Mouse (Mus musculus): ENCODE data around the gene Psma7.

Psma7 gene

DNA sequence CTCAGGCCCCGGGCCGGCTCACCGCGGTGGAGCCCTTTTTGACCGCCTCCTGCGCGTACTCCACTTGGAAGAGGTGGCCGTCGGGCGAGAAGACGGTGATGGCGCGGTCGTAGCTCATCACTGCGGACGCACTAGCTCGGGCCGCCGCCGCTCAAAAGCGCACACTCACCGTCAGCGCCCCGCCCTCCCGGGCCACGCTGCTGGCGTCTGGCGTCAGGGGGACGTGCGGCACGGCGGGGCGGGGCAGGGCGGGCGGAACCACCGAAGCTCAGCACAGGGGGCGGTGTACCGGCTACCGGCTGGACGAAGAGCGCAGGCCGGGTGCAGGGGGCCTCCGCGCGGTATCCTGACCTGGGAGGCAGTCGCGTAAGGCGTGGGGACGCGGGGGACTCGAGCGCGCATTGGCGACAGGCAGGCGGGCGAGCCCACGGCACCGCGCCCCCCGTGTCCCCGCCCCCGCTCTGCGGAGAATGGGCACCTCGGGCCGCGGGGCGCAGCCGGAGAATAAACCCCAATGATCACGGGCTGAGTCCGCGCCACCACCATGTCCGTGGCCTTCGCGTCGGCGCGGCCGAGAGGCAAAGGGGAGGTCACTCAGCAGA lies at the start of gene Psma7, which contains the start of gene Ss18l1:
Psma7 (minus strand) TSS at position 178 of the 602 bp plus-strand sequence.
Ss18l1 (plus strand) TSS at position 254 of the 602 bp plus-strand sequence.
- DNase-seq (ENCODE audit: low spot score): peak; percentile 90

DNA sequence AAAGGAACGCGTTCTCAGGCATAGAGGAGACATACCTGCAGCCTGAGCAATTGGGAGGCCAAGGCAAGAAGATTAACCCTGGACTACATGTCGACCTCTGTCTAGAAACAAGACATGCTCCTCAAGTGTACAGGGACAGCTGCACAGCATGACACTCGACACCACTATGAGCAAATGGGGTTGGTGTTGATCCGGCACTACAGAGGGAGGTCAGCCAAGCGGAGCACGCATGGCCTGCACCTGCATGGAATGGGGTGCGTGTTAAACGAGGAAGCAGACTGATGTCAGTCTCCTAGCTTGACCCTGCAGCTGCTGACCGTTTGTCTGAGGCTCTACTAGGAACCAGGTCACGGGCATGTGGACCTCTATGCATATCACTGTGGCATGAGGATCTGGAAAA lies 48.1 kb upstream of the Psma7 start:
- DNase-seq (ENCODE audit: low spot score): no peak

DNA sequence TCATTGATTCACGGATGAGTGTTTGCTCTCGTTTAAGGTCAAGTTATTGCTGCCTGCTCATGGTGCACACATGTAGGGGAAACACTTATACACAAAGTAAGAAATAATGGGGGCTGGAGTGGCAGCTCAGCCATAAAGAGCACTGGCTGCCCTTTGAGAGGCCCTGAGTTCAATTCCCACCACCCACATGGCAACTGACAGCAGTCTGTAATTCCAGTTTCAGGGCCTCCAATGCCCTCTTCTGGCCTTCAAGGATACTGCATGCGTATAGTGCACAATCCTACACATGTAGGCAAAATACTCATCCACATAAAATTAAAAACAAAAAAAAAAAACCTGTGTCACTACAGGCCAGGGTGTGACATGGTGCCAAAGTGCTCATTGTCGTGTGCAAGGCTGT lies 45.2 kb upstream of the Psma7 start:
- no peak for DNase-seq (ENCODE audit: low spot score)

DNA sequence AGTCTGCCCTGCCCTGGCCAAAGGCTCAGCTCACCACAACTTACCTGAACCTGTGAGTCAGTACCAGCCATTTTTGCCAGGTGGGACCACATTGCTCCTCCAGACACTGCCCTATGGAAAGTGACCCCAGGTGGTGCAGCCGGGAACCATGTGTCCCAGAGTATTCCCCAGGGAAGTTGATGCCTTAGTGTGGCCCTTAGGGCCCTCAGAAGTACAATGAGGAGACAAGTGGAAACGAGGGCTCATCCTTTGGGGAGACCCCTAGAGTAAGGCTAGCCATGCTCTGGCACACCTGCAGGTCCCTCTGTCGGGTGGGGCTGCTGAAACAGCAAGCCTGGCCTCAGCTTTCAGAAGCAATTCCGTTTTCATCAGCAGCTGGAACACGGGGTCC lies 44.4 kb upstream of the Psma7 start:
- no peak for DNase-seq (ENCODE audit: low spot score)

DNA sequence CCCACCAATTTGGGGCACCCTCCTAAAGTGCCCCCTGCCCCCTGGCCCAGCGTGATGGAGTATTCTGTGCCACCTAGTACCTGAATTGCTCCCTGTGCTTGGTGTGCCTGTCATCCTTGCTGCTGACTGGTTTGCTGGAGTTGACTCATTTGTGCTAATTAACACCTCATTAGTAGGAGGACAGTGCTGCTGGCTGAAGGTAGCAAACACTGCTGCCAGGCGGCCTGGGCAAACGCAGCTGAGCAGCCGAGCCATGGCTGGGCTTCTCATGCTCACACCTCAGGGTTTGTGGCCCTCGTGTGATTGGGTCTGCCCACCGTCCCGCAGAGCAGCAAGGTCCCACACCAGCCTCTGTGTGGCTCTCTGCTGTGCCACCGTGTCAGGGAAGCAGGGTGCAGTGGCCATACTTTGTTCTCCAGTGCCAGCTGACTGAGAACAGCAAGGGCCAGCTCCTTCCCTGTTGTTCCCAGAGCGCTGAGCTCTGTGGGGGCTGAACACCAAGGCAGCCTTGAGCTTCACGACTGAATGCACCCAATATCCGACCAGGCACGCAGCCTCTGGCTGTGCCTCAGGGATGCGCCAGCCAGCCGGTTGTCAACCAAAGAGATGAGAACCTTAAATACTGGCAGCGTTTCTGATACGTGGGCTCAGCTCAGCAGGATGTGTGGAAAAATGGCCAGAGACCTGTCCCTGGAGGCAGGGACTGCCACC lies 43.8 kb upstream of the Psma7 start:
- DNase-seq (ENCODE audit: low spot score): no peak

DNA sequence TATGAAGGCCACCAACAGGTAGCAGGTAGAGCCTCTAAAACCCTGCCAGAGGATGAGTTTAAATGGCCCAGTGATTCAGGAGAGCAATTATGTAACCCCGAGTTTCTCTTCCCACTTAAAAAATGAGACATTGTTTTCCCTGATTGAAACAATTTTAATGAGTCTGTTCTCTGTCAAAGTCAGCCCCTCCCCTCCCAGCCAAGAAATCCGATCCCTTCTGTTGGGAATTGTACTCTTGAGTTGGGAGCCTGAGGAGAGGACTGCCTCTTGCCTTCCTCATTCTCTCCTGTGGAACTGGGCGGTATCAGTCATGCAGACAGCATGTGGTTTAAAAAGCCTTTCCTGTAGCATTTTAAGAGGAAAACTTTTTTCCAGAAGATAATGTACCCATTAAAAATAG lies 42.3 kb upstream of the Psma7 start:
- no peak for DNase-seq (ENCODE audit: low spot score)

DNA sequence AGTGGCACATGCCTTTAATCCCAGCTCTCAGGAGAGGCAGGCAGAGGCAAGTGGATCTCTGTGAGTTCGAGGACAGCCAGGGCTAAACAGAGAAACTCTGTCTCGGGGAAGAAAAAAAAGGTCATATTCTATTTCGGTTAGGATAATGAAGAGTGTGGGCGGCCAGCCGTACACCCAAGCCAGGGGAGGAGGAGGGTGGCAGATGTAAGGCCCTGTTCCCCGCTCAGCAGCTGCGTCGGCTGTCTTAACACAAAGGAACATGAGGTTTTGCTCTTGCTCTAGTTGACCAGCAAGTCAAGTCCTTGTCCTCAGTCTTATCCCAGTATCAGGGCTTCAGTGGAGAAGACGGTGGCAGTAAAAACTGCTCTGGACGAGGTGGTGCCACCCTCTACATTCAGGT lies 40.8 kb upstream of the Psma7 start:
- DNase-seq (ENCODE audit: low spot score): no peak

DNA sequence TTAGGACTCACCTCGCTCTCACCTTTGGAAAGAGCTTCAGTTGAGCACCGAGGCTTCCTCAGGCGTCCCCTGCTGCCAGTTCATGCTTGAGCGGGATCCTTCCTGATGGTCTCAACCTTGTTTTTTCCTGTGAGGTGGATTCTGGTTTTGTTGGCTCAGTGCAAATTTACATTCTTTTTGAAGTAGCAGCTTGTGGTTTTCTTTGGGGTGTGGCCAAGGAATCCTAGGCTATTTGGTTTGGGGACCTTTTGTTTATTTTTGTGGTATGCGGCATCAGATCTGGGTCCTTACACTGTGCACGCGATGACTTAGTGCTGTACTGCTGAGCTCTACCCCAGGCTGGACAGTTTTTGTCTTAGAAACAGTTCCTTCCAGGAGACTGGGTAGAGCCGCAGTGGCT lies 38.4 kb upstream of the Psma7 start:
- DNase-seq (ENCODE audit: low spot score): no peak

DNA sequence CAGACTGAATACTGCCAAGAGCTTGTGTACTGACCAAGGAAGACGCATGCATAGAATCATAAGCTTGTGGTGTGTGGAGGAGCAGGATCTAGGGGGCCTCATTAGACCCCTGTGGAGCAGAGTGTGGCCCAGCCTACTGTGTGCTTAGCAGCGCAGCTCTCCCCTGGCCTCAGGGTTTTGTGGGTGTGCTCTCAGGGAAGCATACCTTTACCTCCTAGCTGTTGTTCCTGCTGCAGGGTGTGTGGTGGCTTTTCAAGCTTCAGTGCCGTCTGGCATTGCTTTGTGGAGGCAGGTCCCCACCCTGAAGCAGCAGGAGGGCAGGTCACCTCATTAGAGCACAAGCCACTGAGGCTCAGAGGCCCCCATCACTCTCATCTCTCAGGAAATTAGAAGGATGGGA lies 35.4 kb upstream of the Psma7 start:
- no peak for DNase-seq (ENCODE audit: low spot score)

DNA sequence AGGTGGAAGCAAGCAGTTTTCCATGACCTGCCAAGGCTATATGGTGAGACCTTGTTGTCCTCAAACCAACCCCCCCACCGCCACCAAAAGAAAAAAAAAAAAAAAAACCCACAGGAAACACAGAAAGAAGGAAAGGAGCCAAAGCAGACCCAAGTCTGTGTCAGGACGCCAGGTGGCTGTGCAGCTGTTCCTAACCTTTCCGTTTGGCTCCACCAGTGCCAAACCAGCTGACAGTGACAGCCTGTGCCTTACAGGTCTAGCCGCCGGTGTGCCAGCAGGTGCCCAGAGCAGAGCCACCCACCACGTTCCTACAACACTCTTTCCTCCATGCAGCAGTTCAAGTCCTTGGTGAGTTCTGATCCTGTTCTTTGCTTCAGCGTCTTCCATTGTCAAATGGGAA lies 30.7 kb upstream of the Psma7 start:
- DNase-seq (ENCODE audit: low spot score): no peak

DNA sequence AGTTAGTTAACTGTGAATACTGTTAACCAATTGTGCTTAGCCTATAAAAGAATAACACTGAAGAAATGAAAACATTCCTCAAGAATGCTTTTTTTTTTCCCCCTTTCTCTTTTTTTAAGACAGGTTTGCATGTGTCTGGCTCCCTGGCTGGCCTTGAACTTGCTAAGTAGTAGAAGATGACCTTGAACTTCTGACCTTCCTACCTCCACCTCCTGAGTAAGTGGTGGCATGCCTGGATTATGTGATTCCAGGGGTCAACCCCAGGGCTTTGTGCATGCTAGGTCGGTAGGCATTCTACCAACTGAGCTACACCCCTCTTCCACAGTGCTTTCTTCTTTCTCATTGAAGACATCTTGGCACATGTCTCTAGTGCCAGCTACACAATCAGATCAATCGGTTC lies 29.4 kb upstream of the Psma7 start:
- DNase-seq (ENCODE audit: low spot score): no peak

DNA sequence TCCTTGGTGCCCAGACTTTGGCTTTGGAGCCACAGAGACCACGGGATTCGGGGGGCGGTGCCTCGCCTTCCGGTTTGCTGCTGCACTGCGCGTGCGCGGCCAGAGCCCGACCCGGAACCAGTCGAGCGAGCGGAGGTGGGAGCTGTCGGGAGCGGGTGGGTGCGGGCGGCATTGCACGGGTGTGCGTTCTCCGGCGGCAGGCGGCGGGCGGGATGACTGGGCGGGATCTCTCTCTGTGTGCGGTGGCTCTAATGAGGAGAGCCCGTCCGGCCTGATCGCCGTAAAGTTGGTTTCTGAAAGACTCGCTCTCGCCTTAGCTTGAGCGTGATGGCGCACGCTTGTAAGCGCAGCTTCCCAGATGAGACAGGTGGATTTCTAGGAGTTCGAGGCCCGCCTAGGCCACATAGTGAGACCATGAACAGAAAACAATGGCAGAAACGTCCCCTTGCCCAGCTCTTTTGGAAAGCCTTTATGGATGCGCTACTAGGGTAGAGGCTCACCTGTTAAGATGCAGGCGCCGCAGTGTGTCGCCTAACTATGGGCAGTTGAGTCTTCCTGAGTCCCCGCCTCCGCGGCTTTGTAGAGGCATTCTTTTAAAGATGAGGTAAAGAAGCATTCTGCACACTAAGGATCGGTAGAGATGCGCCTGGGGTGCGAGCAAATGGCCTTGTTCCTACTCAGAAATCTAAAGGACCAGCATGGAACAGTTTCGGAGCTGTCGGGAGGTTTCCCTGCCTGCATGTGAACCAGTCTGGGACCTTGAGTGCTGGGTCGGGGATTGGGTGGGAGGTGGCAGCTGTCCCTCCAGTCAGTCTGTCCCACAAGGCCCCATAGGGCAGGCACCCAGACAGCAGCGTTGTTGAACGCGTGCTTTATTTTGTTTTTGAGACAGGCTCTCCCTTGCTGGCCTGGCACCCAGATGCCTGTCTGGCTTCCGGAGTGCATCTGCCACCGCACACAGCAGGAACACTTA lies 28.5 kb upstream of the Psma7 start, which contains the start of gene Mtg2:
Mtg2 (plus strand) TSS at position 108 of the 973 bp plus-strand sequence.
- DNase-seq (ENCODE audit: low spot score): peak; percentile 94

DNA sequence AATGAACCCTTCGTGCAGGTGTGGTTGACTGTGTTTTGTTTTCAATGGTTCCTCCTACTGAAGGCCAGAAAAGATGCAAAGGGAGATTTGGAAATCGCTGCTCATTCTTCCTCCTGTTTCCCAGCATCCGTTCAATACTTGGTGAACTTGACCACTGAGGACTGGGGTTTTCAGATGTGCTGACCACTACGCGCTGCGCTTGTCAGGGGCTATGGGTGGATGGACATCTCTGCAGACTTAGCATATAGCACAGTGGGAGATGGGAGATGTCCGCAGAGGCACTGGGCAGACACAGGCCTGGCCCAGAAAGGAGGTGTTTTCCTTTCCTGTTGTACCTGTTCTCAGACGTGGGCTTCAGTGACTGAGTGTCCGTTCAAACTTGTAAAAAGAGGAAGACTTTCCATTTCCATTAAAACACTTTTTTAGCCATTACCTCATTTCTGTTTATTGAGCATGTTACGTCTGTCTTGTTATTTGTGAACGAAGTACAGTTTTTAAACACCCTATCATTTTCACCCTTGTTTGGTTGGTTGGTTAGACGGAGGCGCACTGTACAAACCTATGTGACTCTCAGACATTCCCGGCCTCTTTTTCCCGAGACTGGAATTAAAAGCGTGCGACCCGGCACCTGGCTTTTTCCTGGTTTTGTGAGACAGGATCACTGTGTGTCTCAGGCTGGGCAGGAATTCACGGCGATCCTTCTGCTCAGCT lies 27.7 kb upstream of the Psma7 start:
- no peak for DNase-seq (ENCODE audit: low spot score)

DNA sequence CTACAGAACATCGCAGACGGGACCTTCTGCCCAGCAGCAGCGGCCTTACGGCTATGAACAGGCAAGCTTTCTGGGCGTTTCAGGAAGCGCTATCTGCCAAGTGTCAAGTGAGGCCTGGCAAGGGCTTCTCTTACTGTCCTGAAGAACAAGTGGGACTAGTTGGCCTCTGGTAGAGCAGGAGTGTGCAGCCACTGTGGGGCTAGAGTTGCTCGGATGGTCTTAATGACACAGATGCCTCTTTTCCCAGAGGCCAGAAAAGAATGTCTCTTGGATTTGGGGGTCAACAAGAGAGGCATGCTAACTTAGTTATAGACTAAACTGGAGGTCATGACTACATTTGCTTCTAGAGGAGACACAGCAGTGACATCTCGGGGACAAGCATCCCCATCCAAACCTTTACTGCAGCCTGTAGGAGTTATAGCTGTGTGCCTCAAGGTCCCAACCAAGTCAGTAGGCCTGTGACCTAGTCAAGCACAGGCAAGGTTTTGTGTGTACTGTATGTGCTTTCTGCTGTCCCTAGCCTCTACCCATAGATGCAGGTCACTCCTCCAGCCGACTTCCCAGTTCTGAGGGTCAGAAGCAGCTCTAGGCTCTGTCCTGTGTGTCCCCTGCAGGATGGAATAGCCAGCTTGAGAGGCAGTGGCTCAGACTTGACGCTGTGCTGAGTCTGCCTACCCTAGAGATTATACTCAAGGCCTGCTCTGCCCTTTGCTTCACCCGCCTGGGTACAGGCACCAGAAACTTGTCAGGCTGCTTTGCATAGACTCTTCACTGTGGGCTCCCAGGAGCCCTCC lies 21.3 kb upstream of the Psma7 start:
- DNase-seq (ENCODE audit: low spot score): no peak

DNA sequence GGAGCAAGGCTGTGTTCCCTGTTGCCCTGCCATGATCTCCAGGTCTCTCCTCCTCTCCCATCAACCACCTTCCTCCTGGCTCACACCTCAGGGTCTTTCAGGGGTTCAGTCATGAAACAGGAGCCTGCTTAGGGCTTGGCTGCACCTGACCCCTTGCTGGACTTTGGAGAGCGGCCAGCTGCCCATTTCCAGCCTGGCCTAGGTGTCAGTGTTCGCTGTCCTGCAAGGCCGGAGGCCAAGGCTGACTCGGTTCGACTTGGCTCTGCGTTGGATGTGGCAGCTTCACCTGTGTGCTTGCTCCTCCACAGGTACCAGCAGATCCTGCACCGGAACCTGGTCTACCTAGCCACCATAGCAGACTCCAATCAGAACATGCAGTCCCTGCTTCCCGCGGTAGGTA lies 10.8 kb upstream of the Psma7 start:
- no peak for DNase-seq (ENCODE audit: low spot score)

DNA sequence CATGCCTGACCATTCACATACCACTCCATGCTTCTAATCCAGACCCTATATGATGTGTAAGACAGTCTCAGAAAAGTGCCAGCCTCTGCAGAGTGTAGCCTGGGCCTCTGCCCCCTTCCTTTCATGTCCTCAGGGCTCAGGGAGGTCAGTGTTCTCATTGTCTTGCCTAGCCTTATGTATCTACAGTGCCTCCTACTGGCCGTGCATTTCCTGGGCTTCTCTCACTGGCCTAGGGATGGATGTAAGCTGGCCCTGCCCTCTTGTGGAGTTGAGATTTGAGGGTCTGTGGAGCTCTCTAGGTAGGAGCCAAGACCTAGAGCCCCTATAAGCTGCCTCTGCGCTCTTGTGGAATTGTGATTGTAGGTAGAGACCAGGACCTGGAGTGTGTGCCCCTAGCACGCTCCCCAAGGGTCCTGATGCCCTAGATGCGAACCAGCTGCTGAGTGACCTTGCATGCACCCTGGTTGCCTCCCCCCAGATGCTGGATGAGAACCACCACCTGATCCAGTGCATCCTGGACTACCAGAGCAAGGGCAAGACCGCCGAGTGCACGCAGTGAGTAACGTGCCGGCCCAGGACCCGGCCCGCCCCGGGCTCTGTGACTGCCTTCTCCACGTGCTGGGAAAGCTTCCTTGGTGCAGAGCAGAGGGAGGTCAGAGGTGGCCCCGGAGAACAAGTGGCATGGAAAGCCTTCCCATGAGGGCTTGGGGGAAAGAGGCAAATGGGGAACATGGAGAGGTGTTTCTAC lies 9.9 kb upstream of the Psma7 start:
- DNase-seq (ENCODE audit: low spot score): no peak

DNA sequence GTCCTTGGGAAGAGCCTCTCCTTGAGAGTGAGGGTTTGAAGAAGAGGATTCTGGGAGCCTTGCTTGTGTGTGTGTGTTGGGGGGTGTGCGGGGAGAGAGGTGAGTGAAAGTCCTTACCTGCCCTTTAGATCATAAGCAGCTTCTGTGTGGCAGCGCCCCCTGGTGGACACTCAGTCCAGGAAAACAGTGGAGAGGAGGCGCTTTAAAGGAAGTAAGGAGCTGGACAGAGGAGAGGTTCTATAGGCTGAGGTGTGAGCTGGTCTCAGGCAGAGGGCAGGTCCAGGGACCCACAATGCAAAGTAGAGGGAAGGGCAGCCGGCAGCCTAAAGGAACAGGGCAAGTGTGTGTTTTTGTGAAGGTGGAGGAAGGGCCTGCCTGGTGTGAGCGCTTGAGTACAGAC lies 8.8 kb upstream of the Psma7 start:
- DNase-seq (ENCODE audit: low spot score): peak; percentile 87

DNA sequence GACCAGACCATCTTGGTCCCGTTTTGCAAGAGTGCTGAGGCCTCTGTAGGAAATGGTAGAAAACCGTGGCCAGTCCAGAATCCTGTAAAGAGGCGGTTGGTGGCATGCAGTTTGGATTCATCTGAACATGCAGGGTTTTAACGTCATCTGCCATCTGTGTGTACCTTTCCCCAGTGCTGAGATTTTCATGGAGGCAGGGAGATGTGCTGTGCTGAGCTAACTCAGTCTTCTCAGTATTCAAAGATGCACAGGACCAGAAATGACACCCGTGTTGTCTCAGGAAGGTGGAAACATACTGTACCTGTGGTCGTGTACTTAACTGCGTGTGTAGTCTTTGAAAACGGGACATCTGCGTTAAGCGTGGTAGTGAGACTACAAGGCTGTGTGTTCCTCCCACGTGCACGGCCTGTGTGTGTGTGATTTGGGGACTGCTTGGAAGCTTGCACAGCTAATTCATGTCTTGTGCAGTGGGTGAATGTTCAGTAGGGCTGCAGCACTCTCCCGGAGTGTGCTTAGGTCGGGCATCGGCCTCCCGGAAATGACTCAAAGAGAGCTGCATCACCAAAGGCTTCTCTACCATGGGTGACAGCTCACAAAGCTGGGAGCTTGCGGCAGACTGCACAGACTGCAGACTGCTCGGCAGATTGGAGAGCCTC lies 5.9 kb upstream of the Psma7 start:
- DNase-seq (ENCODE audit: low spot score): no peak

DNA sequence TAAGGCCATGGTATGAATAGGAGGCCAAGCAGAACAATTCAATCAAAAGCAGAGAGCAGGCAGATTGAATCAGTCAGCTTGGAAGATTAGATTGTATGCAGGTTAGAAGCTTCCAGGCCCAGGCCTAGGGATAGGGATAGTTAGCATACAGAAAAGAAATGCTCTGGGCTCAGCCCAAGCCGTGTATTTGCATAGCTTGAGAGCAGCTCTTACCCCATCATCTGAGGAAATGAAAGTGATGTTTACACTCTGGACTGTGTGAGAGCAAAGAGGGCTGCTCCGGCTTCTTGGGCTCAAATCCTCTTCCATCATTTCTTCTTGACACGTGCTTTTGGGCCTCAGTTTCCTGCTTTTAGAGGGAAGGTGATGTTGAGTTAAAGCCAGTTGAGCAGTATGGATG lies 5.3 kb upstream of the Psma7 start:
- DNase-seq (ENCODE audit: low spot score): no peak

DNA sequence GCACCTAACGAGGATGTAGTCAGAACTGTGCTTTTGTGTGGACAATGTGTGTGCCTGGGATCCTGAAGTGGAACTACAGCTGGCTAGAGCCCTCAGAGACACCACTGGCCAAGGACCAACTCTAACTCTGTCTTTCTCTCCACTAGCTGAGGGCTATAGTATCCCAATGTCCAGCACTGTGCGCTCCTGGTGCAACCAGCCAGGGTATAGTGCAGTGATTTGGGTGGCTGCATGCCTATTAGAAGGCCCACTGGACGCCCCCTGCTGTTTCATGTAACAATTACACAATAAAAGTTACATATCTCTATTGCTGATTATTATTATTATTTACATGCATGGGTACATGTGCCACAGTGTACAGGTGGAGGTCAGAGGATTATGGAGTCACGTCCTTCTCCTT lies 3.0 kb upstream of the Psma7 start:
- DNase-seq (ENCODE audit: low spot score): peak; percentile 41
